Mouse (Mus musculus): ENCODE measurements around the gene Prr14l.

DNA sequence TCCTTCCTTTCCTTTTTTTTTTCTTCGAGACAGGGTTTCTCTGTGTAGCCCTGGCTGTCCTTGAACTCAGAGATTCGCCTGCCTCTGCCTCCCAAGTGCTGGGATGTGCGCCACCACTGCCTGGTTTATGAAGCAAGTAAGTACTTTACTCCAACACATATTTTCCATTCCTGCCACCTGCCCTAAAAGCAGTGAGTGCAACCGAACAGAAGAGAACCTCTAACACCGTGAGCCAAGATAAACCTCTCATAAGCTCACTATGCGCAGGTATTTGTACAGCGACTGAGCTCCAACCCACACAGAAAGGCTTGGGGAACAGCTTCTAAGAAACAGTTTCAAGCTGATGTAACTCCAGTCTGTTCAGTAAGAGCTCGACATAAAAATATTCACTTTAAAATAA lies 97.9 kb downstream of the Prr14l start:
- TF ChIP-seq CTCF (IDR thresholded peaks at IDR 0.05; ENCODE audit: insufficient read depth, low read depth, low read length), result no peak
- no peak for TF ChIP-seq POLR2A (IDR thresholded peaks at IDR 0.05; ENCODE audit: insufficient read depth, low read depth, low read length)
